Mouse (Mus musculus) spleen, postnatal 14 days (tissue): Measurements from ENCODE around the gene Gm45837.
A peak's percentile ranks its signal among the peaks of the same experiment; 100 is the strongest.

ENCODE experiments used
- DNase-seq, 2 experiments: peaks; one replicate each; pipeline ENCODE4 v3.0.0; 2021 to 2022; ENCODE audit warnings: low spot score in 2 of 2

Gm45837 gene

GRCm38 (mm10) chr7:101499701-101500100 is 89.0 kb downstream of the Gm45837 start:
- DNase-seq, result no peak

GRCm38 (mm10) chr7:101501236-101501635 is 90.5 kb downstream of the Gm45837 start:
- DNase-seq, result no peak

GRCm38 (mm10) chr7:101501675-101502074 is 91.0 kb downstream of the Gm45837 start:
- DNase-seq, result peak in 1 of 2 experiments; percentile 15

GRCm38 (mm10) chr7:101503351-101503750 is 92.7 kb downstream of the Gm45837 start:
- peak; percentile 33 to 59 for DNase-seq

- no peak for DNase-seq
Observed at GRCm38 (mm10) chr7:101503803-101504202, 93.1 kb downstream of the Gm45837 start.

GRCm38 (mm10) chr7:101504507-101504906 is 93.8 kb downstream of the Gm45837 start:
- no peak for DNase-seq

- DNase-seq, result no peak
Observed at GRCm38 (mm10) chr7:101509212-101509611, 98.5 kb downstream of the Gm45837 start.

- no peak for DNase-seq
Observed at GRCm38 (mm10) chr7:101513655-101514054, 103.0 kb downstream of the Gm45837 start.

GRCm38 (mm10) chr7:101514768-101515167 is 104.1 kb downstream of the Gm45837 start:
- DNase-seq, result no peak

- DNase-seq, result no peak
Observed at GRCm38 (mm10) chr7:101515295-101515694, 104.6 kb downstream of the Gm45837 start.

- DNase-seq, result no peak
Observed at GRCm38 (mm10) chr7:101516460-101516859, 105.8 kb downstream of the Gm45837 start.

GRCm38 (mm10) chr7:101521696-101522095 is 111.0 kb downstream of the Gm45837 start:
- no peak for DNase-seq

- no peak for DNase-seq
Observed at GRCm38 (mm10) chr7:101523205-101523604, 112.5 kb downstream of the Gm45837 start.

- no peak for DNase-seq
Observed at GRCm38 (mm10) chr7:101526484-101526883, 115.8 kb downstream of the Gm45837 start.

GRCm38 (mm10) chr7:101534428-101534827 is 123.7 kb downstream of the Gm45837 start:
- DNase-seq, result no peak

- no peak for DNase-seq
Observed at GRCm38 (mm10) chr7:101535102-101535501, 124.4 kb downstream of the Gm45837 start.

- no peak for DNase-seq
Observed at GRCm38 (mm10) chr7:101535517-101535916, 124.8 kb downstream of the Gm45837 start.

GRCm38 (mm10) chr7:101537541-101537940 is 126.9 kb downstream of the Gm45837 start:
- DNase-seq, result no peak

GRCm38 (mm10) chr7:101538141-101538933 is 127.7 kb downstream of the Gm45837 start:
- DNase-seq, result no peak

GRCm38 (mm10) chr7:101539774-101540173 is 129.1 kb downstream of the Gm45837 start:
- DNase-seq, result no peak

GRCm38 (mm10) chr7:101540684-101541083 is 130.0 kb downstream of the Gm45837 start:
- no peak for DNase-seq

- DNase-seq, result peak; percentile 19 to 50
Observed at GRCm38 (mm10) chr7:101541132-101541531, 130.4 kb downstream of the Gm45837 start.

- DNase-seq, result no peak
Observed at GRCm38 (mm10) chr7:101541734-101542133, 131.0 kb downstream of the Gm45837 start.

GRCm38 (mm10) chr7:101547651-101548050 is 137.0 kb downstream of the Gm45837 start:
- DNase-seq, result no peak
